Mouse (Mus musculus) brain, embryonic 14.5 days (tissue): ENCODE results near the gene Tstd1.

Source experiments
- CTCF ChIP-seq: fragments of 200-500 bp; IDR thresholded peaks from 2 replicates; pipeline ENCODE4 v1.5.1; 2012; ENCODE audit warnings: inconsistent platforms, mild to moderate bottlenecking, moderate library complexity, borderline replicate concordance; ENCODE audit not compliant: insufficient read depth, insufficient read length; ENCODE audit errors: extremely low read depth
- POLR2A ChIP-seq: fragments of 200-500 bp; IDR thresholded peaks from 2 replicates; pipeline ENCODE4 v1.6.1; 2012; ENCODE audit warnings: mild to moderate bottlenecking, inconsistent platforms, borderline replicate concordance; ENCODE audit not compliant: poor library complexity, insufficient read depth, insufficient read length, severe bottlenecking; ENCODE audit errors: extremely low read depth

DNA sequence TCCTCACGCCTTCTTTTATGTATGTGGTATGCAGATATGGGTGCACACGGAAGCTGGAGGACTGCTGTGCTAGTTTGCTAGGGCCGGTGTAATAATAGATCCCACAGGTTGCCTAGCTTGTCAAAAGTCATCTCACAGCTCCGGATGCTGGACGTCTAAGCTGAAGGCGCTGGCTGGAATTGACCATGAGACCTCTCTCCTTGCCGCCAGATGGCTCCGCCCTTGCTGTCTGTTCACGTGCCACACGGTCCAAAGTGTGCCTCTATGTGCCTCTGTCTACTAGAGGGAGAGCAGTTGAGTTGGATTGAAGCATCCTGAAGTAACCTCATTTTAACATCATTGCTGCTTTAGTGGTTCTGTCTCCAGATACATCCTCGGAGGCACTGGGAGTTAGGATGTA is 31.4 kb downstream of the Tstd1 start:
- TF ChIP-seq POLR2A (no peak), CTCF (no peak)
